Mouse (Mus musculus): ENCODE results near the gene Ndufa13.

DNA sequence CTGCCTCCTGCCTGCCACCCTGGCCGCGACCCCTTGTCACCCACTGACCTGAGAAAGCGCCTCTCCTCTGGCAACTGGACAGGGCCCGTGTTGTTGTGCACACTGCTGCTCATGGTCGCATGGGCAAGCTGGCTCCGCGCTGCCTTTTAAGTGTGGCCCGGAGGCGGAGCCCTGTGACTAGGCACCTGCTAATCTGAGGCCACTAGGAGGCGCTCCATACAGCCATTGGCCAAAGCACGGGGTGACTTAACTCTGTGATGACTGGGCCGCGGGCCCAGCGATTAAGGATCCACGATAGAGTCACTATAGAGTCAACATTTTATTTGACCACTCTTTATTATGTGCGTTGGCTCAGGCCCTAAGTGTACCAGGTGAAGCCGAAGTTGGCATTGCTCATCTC, 8.5 kb downstream of the Ndufa13 start:
- TF ChIP-seq CTCF (IDR thresholded peaks at IDR 0.05; ENCODE audit: low read depth) (peak; percentile 75), EP300 (optimal IDR thresholded peaks at IDR 0.05) (no peak)

All from stomach, postnatal 0 days (tissue).